Mouse (Mus musculus) cerebellum, adult 2 months (tissue): ENCODE measurements at regions not wholly inside any gene's neighbourhood (a gene's known extent, or its start where the extent isn't known, plus 50 kb on each side); places are given as distances from the start of the nearest gene placed in this dataset.

Experiments used
- CTCF ChIP-seq: fragments of 200-500 bp; IDR thresholded peaks from 2 replicates; pipeline ENCODE4 v1.5.1; 2011; ENCODE audit warnings: low read depth, mild to moderate bottlenecking, control low read depth, low read length, moderate library complexity, borderline replicate concordance; ENCODE audit not compliant: insufficient read depth
- POLR2A ChIP-seq: fragments of 200-500 bp; IDR thresholded peaks from 2 replicates; pipeline ENCODE4 v1.6.1; 2011; ENCODE audit warnings: low read length, control low read depth, borderline replicate concordance; ENCODE audit not compliant: insufficient read depth

DNA sequence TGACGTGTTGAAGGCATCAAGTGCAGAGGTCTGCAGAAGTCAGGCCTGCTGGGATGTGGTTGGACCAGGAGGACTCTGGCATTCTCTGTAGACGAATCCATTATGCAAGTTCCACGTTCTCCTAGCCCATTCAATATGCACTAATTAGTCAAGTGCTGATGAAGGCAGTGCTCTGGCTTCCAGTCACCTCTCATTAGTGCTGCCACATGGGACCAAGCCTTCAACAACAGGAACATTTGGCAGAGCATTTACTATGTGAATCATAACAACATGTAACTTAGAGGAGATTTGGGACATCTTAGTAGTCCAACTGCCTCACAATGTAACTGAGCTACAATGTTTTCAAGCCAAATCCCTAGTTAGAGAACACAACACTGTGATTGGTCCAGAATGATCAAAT is 92.5 kb downstream of the Nfkbiz start:
- no peak for TF ChIP-seq CTCF
- no peak for TF ChIP-seq POLR2A
